Mouse (Mus musculus) kidney, adult 18-20 months (tissue): Measurements from ENCODE around the gene Hoxb7.

ENCODE experiments used
- DNase-seq: peaks from one replicate; pipeline ENCODE4 v3.0.0; 2021

Gene Hoxb7

DNA sequence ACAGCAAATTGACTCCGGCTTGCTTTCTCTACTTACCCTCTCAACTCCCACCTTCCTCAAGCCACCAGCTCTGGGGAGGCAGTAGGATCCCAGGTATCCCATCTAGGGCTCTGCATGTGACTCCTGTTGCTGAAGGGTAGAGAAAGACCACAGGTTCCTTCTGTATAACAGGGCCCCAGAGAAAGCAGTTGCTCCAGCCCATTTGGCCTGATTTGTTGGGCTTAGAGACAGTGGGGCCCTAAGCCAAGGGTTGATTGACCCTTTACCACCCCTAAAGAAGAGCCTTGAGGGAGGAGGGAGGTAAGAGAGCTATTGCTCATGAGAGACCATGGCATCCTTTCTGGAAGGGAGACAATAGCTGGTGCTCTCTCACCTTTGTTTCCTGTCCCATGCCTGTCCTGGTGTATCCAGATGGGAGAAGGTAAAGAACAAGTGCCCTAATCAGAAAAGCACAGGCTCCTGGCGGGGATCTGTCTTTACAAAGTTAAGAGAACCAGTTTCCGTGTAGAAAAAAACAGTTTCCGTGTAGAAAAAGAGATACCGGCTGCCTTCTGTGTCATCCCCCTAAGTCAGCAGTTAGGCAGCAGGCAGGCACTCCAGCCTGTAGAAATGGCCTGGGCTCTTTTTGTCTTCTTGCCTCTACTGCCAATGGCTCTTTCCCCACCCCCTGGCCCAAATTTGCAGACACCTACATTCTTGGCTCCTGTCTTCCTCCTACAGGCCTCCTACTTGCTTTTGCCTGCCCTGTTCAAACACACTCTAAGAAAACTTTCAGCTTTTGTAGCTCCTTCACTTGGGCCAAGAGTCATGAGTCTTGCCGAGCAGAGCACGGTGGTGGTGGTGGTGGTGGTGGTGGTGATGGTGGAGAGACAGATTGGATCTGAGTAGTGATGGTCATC lies 52.8 kb downstream of the Hoxb7 start:
- DNase-seq = peak; percentile 33
